Mouse (Mus musculus) frontal cortex, postnatal 14 days (tissue): ENCODE results near the gene Rnf215.
"Not testable (repeated sequence)": the region's sequence is repeated elsewhere in the genome, so short reads cannot be mapped to it uniquely, and the experiment has no call there.

Experiments
- DNase-seq, 2 experiments: peaks; one replicate each; pipeline ENCODE4 v3.0.0; 2022; ENCODE audit warnings: low spot score in 2 of 2

Gene Rnf215

GRCm38 (mm10) chr11:4134986-4135935, at the start of gene Rnf215:
Gene Rnf215, plus strand, starts transcription at chr11:4135202.
- DNase-seq = peak; percentile 58 to 72

GRCm38 (mm10) chr11:4086246-4086645, 48.8 kb upstream of the Rnf215 start:
- no peak for DNase-seq

DNA sequence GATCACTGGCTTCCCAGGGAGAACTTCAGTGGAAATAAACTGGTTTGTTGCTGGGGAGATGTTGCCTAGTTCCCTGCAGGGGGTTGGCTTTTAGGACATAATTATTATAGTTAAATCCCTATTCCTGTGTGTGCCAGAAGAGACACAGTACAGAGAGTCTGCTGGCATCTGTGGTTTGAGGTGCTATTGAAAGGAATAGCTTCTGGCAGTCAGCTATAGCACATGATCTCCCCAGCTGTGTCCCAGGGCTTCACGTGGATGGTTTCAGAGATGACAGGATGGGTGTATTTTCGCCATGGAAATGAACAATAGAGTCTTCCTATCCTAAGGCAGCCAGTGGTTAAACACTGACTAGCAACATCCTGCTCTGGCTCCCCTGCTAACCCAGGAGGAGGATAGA, 47.7 kb upstream of the Rnf215 start:
- DNase-seq = no peak

- no peak for DNase-seq
These were observed 41.3 kb upstream of the Rnf215 start for GRCm38 (mm10) chr11:4093459-4094377.

- DNase-seq = peak in 1 of 2 experiments; percentile 62
These were observed 40.4 kb upstream of the Rnf215 start for GRCm38 (mm10) chr11:4094378-4095170.

- peak in 1 of 2 experiments; percentile 43 for DNase-seq
These were observed 39.6 kb upstream of the Rnf215 start, which contains the start of gene Mtfp1 for GRCm38 (mm10) chr11:4095171-4096053. Gene Mtfp1, minus strand, starts transcription at chr11:4095445.

DNA sequence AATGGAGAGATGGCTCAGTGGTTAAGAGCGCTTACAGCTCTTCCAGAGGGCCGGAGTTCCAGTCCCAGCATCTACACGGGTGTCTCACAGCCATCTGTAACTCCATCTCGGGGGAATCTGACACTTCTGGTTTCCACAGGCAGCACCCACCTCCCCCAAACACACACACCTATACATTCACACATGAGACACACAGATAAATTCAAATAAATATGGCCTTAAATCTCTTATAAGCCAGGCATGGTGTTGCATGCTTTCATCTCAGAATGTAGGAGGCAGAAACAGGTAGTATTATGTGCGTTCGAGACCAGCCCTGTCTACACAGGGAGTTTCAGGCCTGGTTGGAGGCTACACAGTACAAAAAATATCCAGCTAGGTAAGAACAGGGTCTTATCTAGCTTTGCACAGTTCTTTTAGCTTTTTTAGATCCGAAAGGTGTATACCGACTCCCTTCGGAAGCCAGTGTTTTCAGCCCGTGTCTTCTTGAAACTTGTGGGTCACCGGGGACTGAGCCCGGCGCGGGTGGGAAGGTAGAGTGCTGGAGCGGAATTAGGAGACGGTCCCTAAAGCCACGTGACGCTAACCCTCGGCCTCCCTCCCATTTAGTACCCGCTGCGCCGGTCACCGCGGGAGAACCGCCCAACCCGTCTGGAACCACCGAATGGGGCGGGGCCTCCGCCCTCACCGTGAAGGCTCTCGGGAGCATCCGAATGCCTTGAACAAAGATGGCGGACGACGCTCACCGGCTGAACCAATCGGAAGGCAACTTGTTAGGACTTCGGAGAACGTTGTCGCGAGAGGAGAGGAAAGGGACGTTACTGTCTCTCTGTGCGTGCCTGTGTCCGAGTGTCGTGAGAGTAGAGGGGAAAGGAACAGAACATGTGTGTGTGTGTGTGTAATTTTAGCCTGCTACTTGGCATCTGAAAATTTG, 38.7 kb upstream of the Rnf215 start:
- peak; percentile 97 for DNase-seq

DNA sequence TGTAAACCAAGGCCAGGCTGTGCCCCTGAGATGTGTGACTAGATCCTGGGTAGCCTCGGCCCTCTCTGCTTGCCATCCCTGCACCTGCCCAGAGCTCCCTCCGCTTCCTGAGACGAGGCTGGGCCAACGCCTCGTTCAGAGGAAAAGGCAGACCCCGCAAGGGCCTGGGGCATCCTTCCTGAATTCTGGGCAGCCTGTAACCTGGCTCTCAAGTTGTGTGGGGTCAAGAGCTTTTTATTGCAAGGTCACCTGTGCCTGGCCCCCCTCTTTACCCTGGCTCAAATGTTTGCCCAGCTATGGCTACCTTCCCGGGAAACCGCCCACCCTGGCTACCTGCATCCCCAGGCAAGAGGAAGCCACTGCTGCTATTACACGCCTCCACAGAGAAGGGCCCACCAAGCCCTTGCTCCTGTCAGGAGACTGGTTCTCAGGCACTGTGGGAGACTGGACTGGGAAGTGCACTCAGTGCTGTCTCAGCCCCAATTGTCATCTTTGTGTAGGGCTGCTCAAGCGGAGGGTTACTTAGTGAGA, 37.8 kb upstream of the Rnf215 start:
- no peak for DNase-seq

GRCm38 (mm10) chr11:4098120-4098519, 36.9 kb upstream of the Rnf215 start:
- no peak for DNase-seq

DNA sequence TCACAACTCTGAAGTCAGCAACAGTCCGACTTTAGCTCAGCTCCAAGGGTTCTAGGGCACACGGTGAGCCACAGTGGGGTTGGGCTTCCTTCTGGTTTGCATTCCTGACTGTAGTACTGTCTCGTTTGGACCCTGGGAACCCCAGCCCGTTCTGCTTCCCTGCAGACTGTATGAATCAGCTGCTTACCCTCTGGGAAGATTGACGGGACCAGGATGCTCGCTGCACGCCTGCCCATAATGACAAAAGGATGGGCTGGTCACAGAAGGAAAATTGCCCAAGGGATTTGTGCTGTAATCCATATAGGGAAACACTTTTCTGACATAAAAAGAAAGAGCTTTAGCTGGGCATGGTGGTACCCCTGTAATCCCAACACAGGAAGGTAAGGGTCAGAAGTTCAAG, 36.2 kb upstream of the Rnf215 start:
- DNase-seq = no peak

DNA sequence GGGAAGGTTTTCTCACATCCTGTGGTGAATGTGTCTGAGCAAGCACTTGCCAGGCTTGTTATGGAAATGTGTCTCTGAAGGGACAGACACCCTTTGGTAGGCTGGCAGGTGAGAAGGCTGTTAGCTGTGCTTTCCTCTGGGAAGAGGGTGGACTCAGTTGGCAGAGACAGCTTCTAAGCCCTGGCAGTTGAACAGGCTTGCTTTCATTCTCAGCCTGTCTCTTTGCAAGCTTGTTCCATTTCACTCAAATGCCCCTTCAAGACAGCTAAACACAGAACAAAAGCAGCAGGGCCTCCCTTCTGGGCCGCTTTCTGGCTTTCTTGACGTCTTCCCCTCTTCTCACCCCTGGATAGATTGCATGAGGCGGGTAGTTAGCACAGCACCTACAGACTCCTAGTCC, 35.6 kb upstream of the Rnf215 start:
- DNase-seq = no peak

- no peak for DNase-seq
These were observed 33.2 kb upstream of the Rnf215 start for GRCm38 (mm10) chr11:4101851-4102250.

DNA sequence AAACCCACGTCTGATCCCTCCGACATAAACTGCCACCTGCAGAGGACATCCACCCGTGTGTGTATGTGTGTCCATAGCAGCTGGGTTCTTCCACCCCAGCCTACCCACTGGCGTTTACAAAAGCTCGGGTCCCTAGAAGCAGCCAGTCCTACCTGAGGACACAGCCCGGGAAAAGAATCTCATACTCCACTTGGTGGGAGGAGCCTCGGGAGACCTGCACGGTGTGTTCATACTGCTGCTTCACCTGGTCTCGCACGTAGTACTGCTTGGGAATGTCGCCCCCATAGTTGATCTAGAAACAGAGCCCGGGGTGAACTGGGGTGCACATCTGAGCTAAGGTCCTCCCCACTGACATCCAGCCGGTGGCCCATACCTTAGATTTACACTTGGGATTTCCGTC, 31.5 kb upstream of the Rnf215 start:
- DNase-seq = no peak

GRCm38 (mm10) chr11:4104989-4105388, 30.0 kb upstream of the Rnf215 start:
- no peak for DNase-seq

GRCm38 (mm10) chr11:4105444-4105843, 29.6 kb upstream of the Rnf215 start:
- DNase-seq = no peak

- DNase-seq = not testable (repeated sequence)
These were observed 27.1 kb upstream of the Rnf215 start for GRCm38 (mm10) chr11:4107901-4108300.

DNA sequence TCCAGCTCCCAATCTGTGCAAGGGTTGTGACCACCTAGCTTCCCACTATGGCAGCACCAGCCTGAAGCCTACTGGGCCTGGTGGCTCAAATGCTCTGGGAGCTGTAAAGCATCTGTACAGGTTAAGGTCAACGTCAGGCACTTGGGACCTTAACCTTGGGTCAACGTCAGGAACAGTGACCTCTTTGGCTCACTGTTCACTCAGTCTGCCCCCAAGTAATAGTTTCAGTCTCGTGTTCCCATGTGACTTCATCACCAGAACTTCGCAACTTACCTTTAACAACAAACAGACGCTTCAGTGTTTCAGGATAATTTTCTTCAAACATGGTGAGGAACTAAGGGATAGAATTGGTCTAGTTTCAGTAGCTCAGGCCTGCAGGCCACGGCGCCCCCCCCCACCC, 26.3 kb upstream of the Rnf215 start:
- no peak for DNase-seq

DNA sequence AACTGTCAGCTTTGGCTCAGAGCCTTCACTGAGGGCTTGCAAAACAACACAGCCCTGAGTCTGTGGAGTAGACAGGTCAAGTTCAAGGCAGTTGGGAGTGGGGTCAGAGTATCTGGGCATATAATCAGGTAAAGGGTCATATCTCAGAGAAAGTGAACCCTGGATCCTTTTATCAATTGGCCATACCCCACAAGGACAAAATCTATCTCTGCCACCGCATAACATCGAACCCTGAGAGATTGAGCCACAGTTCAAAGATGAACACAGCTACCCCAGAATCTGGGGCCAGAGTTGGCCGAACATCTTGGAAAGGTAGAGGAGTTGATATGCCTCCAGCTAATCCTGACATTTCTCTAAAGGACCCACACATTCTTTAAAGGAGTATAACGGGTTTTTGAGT, 23.0 kb upstream of the Rnf215 start:
- no peak for DNase-seq

- no peak for DNase-seq
These were observed 22.1 kb upstream of the Rnf215 start for GRCm38 (mm10) chr11:4112861-4113260.
